8 mouse cellular contexts compared by ENCODE assay signal in genomic region chr15:77928673-77929331, GRCm38 (mm10). TPM values are rescaled to one million over a fixed set of nuclear protein-coding genes. Genes with fewer than 3 reads are reported as not detected.
DNase-seq lines count a peak whose midpoint lies in the region; ATAC-seq lines count a peak whose summit lies in the region.

TSS of gene Txn2 (minus strand) at chr15:77929006.

- H3K9ac ChIP-seq in lung, embryonic 16.5 days (ENCODE audit: low read length), result peak within 1 kb of the TSS; percentile 86

- no peaks in the 10 kb centered on the region for H3K27me3 ChIP-seq in lung, embryonic 16.5 days (ENCODE audit: control insufficient read depth, insufficient read depth, low read depth, low read length)

- under 1% methylated on average over 34 of the region's 34 CpGs for WGBS in lung, embryonic 16.5 days

- no peaks in the 10 kb centered on the region for H3K9me3 ChIP-seq in lung, embryonic 16.5 days (ENCODE audit: control insufficient read depth, low read length)

- H3K4me1 ChIP-seq in lung, embryonic 16.5 days (replicated peaks; ENCODE audit: control insufficient read depth, insufficient read depth, low read length), result peaks cover 15% of the 10 kb centered on the region

- ATAC-seq in hematopoietic stem cell, adult 5-6 weeks (replicated peaks in 1 of 2; ENCODE audit: insufficient read depth in 1 of 2, low FRiP score in 2 of 2, low TSS enrichment in 1 of 2, low read depth in 1 of 2, poor library complexity in 2 of 2, severe bottlenecking in 2 of 2), result peak; percentile 92 to 94
- peak; percentile 97 for ATAC-seq in lung, embryonic 16.5 days (ENCODE audit: low read depth)

- H3K36me3 ChIP-seq in lung, embryonic 16.5 days (ENCODE audit: control insufficient read depth, insufficient read depth, low read length), result peaks cover 14% of the 10 kb centered on the region

- peak; percentile 98 for DNase-seq in MEL-GATA-1-ER (ENCODE audit: extremely low read depth, low read depth)
- peak; percentile 95 for DNase-seq in cerebellum, adult 8-10 months
- peak; percentile 98 for DNase-seq in forelimb bud, embryonic 11.5 days (ENCODE audit: low read depth, low spot score)
- DNase-seq in layer of hippocampus, adult 9-10 months (ENCODE audit: low spot score), result peak; percentile 97
- DNase-seq in ovary, postnatal 10 days (ENCODE audit: low spot score), result peak; percentile 88
- peak; percentile 92 to 94 for DNase-seq in thymus, postnatal 10 days (ENCODE audit: low spot score in 2 of 2)

- H3K27ac ChIP-seq in lung, embryonic 16.5 days (ENCODE audit: low read length), result peak within 1 kb of the TSS; percentile 93

- H3K4me2 ChIP-seq in lung, embryonic 16.5 days (ENCODE audit: low read depth, low read length), result peak within 1 kb of the TSS; percentile 85

- H3K4me3 ChIP-seq in lung, embryonic 16.5 days (ENCODE audit: low read length), result peak within 1 kb of the TSS; percentile 82

RNA-seq across cellular contexts. Expression of gene Txn2, which starts in this region (rescaled TPM):
- total RNA-seq in hematopoietic stem cell, adult 5-6 weeks (2017), result 45.3 and 54.5 TPM in 2 replicates
- polyA plus RNA-seq in lung, embryonic 16.5 days (2015; fragmentation: Nextera tagmentation; extraction: Ambion mirVana), result 182 and 185 TPM in 2 replicates

Comparison
In these comparisons a context has a peak if more than half of its experiments do, and no peak if none do; other contexts are left out.
1. Peak in every context shown above with its lines: DNase-seq, ATAC-seq, H3K4me3 ChIP-seq and H3K27ac ChIP-seq.